Mouse (Mus musculus): ENCODE data around the gene 4933424G06Rik. TPM values are rescaled to one million over a fixed set of nuclear protein-coding genes. Genes with fewer than 3 reads are reported as not detected.

Gene 4933424G06Rik
- polyA plus RNA-seq, 1 experiment from 2014 or later = 0.22 TPM

GRCm38 (mm10) chr1:36690671-36691235 is 19.2 kb upstream of the 4933424G06Rik start:
- DNase-seq (ENCODE audit: low spot score) = no peak
- Histone ChIP-seq H3K27me3 (ENCODE audit: insufficient read depth, poor library complexity, severe bottlenecking) (no peaks in the 10 kb centered on the region), H3K27ac (peak overlapping the region; percentile 89), H3K9me3 (no peaks in the 10 kb centered on the region), H3K4me1 (replicated peaks) (peaks cover 16% of the 10 kb centered on the region), H3K36me3 (peaks cover 28% of the 10 kb centered on the region), H3K4me3 (peak overlapping the region; percentile 95)
- WGBS = 63% methylated on average over 11 of the region's 11 CpGs

- peak; percentile 99 for DNase-seq (ENCODE audit: low spot score)
- WGBS = 1% methylated on average over 68 of the region's 68 CpGs
- Histone ChIP-seq H3K36me3 (peaks cover 28% of the 10 kb centered on the region), H3K27ac (peak within 1 kb of the TSS; percentile 89), H3K4me3 (peak within 1 kb of the TSS; percentile 95), H3K9me3 (no peaks in the 10 kb centered on the region), H3K27me3 (ENCODE audit: insufficient read depth, poor library complexity, severe bottlenecking) (no peaks in the 10 kb centered on the region), H3K4me1 (replicated peaks) (peaks cover 16% of the 10 kb centered on the region)
Observed at GRCm38 (mm10) chr1:36691271-36692155, 18.4 kb upstream of the 4933424G06Rik start, which contains the start of gene Cox5b. Gene Cox5b (plus strand): TSS chr1:36691449.

GRCm38 (mm10) chr1:36694871-36695270 is 15.1 kb upstream of the 4933424G06Rik start:
- no peaks in the 10 kb centered on the region for H3K27me3 ChIP-seq (ENCODE audit: insufficient read depth, poor library complexity, severe bottlenecking)
- WGBS = 91% methylated on average over 6 of the region's 6 CpGs
- no peak for DNase-seq (ENCODE audit: low spot score)
- H3K36me3 ChIP-seq = peaks cover 46% of the 10 kb centered on the region
- H3K4me3 ChIP-seq = no peak overlapping the region
- H3K4me1 ChIP-seq (replicated peaks) = peaks cover 16% of the 10 kb centered on the region
- H3K9me3 ChIP-seq = no peaks in the 10 kb centered on the region
- H3K27ac ChIP-seq = no peak overlapping the region

GRCm38 (mm10) chr1:36696411-36696810 is 13.5 kb upstream of the 4933424G06Rik start:
- Histone ChIP-seq H3K4me1 (replicated peaks) (peaks cover 8% of the 10 kb centered on the region), H3K36me3 (peaks cover 61% of the 10 kb centered on the region), H3K27ac (no peak overlapping the region), H3K9me3 (no peaks in the 10 kb centered on the region), H3K4me3 (no peak overlapping the region), H3K27me3 (ENCODE audit: insufficient read depth, poor library complexity, severe bottlenecking) (no peaks in the 10 kb centered on the region)
- WGBS = 77% methylated on average over 6 of the region's 6 CpGs
- DNase-seq (ENCODE audit: low spot score) = no peak

GRCm38 (mm10) chr1:36697030-36697429 is 12.9 kb upstream of the 4933424G06Rik start:
- Histone ChIP-seq H3K4me3 (no peak overlapping the region), H3K9me3 (no peaks in the 10 kb centered on the region), H3K27me3 (ENCODE audit: insufficient read depth, poor library complexity, severe bottlenecking) (no peaks in the 10 kb centered on the region), H3K4me1 (replicated peaks) (peaks cover 6% of the 10 kb centered on the region), H3K36me3 (peaks cover 67% of the 10 kb centered on the region), H3K27ac (no peak overlapping the region; the same call in 1 of the 2 replicates)
- WGBS = 73% methylated on average over 5 of the region's 5 CpGs
- no peak for DNase-seq (ENCODE audit: low spot score)

GRCm38 (mm10) chr1:36707166-36707565 is 2.8 kb upstream of the 4933424G06Rik start:
- Histone ChIP-seq H3K27me3 (ENCODE audit: insufficient read depth, poor library complexity, severe bottlenecking) (no peaks in the 10 kb centered on the region), H3K36me3 (peaks cover 58% of the 10 kb centered on the region), H3K27ac (no peak overlapping the region), H3K4me1 (replicated peaks) (peaks cover 26% of the 10 kb centered on the region), H3K4me3 (no peak overlapping the region; the same call in 1 of the 2 replicates), H3K9me3 (no peaks in the 10 kb centered on the region)
- no peak for DNase-seq (ENCODE audit: low spot score)
- 75% methylated on average over 2 of the region's 2 CpGs for WGBS

- H3K9me3 ChIP-seq = no peaks in the 10 kb centered on the region
- WGBS = 75% methylated on average over 3 of the region's 3 CpGs
- no peak overlapping the region for H3K27ac ChIP-seq
- H3K4me1 ChIP-seq (replicated peaks) = peaks cover 26% of the 10 kb centered on the region
- peaks cover 52% of the 10 kb centered on the region for H3K36me3 ChIP-seq
- H3K27me3 ChIP-seq (ENCODE audit: insufficient read depth, poor library complexity, severe bottlenecking) = no peaks in the 10 kb centered on the region
- no peak for DNase-seq (ENCODE audit: low spot score)
- peak overlapping the region; percentile 95; the same call in 1 of the 2 replicates for H3K4me3 ChIP-seq
Observed at GRCm38 (mm10) chr1:36707797-36708196, 2.2 kb upstream of the 4933424G06Rik start.

GRCm38 (mm10) chr1:36708626-36709025 is 1.3 kb upstream of the 4933424G06Rik start:
- peak overlapping the region; percentile 96 for H3K27ac ChIP-seq
- WGBS = 82% methylated on average over 1 of the region's 1 CpGs
- H3K27me3 ChIP-seq (ENCODE audit: insufficient read depth, poor library complexity, severe bottlenecking) = no peaks in the 10 kb centered on the region
- H3K9me3 ChIP-seq = no peaks in the 10 kb centered on the region
- peak overlapping the region; percentile 95 for H3K4me3 ChIP-seq
- DNase-seq (ENCODE audit: low spot score) = no peak
- peaks cover 26% of the 10 kb centered on the region for H3K4me1 ChIP-seq (replicated peaks)
- peaks cover 43% of the 10 kb centered on the region for H3K36me3 ChIP-seq

GRCm38 (mm10) chr1:36709055-36709853 is 695 bp upstream of the 4933424G06Rik start:
- Histone ChIP-seq H3K36me3 (peaks cover 37% of the 10 kb centered on the region), H3K27ac (peak overlapping the region; percentile 96), H3K4me3 (peak overlapping the region; percentile 95), H3K27me3 (ENCODE audit: insufficient read depth, poor library complexity, severe bottlenecking) (no peaks in the 10 kb centered on the region), H3K9me3 (0 out of 2 replicates have a peak, but pooled peaks cover 3% of the 10 kb centered on the region), H3K4me1 (replicated peaks) (peaks cover 26% of the 10 kb centered on the region)
- no peak for DNase-seq (ENCODE audit: low spot score)
- WGBS = 1% methylated on average over 33 of the region's 33 CpGs

GRCm38 (mm10) chr1:36711104-36711503 is 1.2 kb downstream of the 4933424G06Rik start:
- H3K27me3 ChIP-seq (ENCODE audit: insufficient read depth, poor library complexity, severe bottlenecking) = no peaks in the 10 kb centered on the region
- H3K9me3 ChIP-seq = 0 out of 2 replicates have a peak, but pooled peaks cover 3% of the 10 kb centered on the region
- peaks cover 18% of the 10 kb centered on the region for H3K36me3 ChIP-seq
- no peak for DNase-seq (ENCODE audit: low spot score)
- H3K4me1 ChIP-seq (replicated peaks) = peaks cover 26% of the 10 kb centered on the region
- no peak overlapping the region for H3K4me3 ChIP-seq
- no peak overlapping the region for H3K27ac ChIP-seq
- WGBS = 98% methylated on average over 2 of the region's 2 CpGs

GRCm38 (mm10) chr1:36714311-36714710 is 4.4 kb downstream of the 4933424G06Rik start, which contains the start of gene Actr1b:
Gene Actr1b (minus strand): TSS chr1:36714422.
- DNase-seq (ENCODE audit: low spot score) = no peak
- no peak within 1 kb of the TSS for H3K4me3 ChIP-seq
- H3K27me3 ChIP-seq (ENCODE audit: insufficient read depth, poor library complexity, severe bottlenecking) = no peaks in the 10 kb centered on the region
- no peak within 1 kb of the TSS for H3K27ac ChIP-seq
- 78% methylated on average over 5 of the region's 5 CpGs for WGBS
- H3K36me3 ChIP-seq = no peaks in the 10 kb centered on the region
- 0 out of 2 replicates have a peak, but pooled peaks cover 3% of the 10 kb centered on the region for H3K9me3 ChIP-seq
- peaks cover 3% of the 10 kb centered on the region; the same call in 1 of the 2 replicates for H3K4me1 ChIP-seq (replicated peaks)

GRCm38 (mm10) chr1:36718786-36719185 is 8.8 kb downstream of the 4933424G06Rik start:
- Histone ChIP-seq H3K4me1 (replicated peaks) (no peaks in the 10 kb centered on the region), H3K4me3 (no peak overlapping the region), H3K36me3 (no peaks in the 10 kb centered on the region), H3K9me3 (0 out of 2 replicates have a peak, but pooled peaks cover 3% of the 10 kb centered on the region), H3K27me3 (ENCODE audit: insufficient read depth, poor library complexity, severe bottlenecking) (no peaks in the 10 kb centered on the region), H3K27ac (no peak overlapping the region)
- 96% methylated on average over 1 of the region's 1 CpGs for WGBS
- no peak for DNase-seq (ENCODE audit: low spot score)

Data from hindbrain, embryonic 10.5 days (tissue).